Mouse (Mus musculus): Measurements from ENCODE around the gene Serpinf2. TPM values are rescaled to one million over a fixed set of nuclear protein-coding genes. Genes with fewer than 3 reads are reported as not detected.
"Not testable (repeated sequence)": the region's sequence is repeated elsewhere in the genome, so short reads cannot be mapped to it uniquely, and the experiment has no call there.

Gene Serpinf2
- polyA plus RNA-seq, 1 experiment from 2014 or later: 0.09 TPM

GRCm38 (mm10) chr11:75409679-75410575, 29.5 kb downstream of the Serpinf2 start:
- peaks cover 68% of the 10 kb centered on the region for H3K36me3 ChIP-seq
- no peak overlapping the region for H3K4me2 ChIP-seq
- no peaks in the 10 kb centered on the region for H3K9me3 ChIP-seq
- H3K27ac ChIP-seq: no peak overlapping the region
- no peaks in the 10 kb centered on the region for H3K4me1 ChIP-seq (replicated peaks)
- no peak overlapping the region for H3K9ac ChIP-seq (replicated peaks)
- WGBS: 87% methylated on average over 17 of the region's 17 CpGs
- no peak for ATAC-seq (ENCODE audit: insufficient number of reproducible peaks, insufficient read depth, low FRiP score, low TSS enrichment, low read depth)
- no peaks in the 10 kb centered on the region for H3K27me3 ChIP-seq
- H3K4me3 ChIP-seq (replicated peaks): no peak overlapping the region

GRCm38 (mm10) chr11:75406865-75407264, 32.5 kb downstream of the Serpinf2 start:
- H3K9me3 ChIP-seq: no peaks in the 10 kb centered on the region
- WGBS: 43% methylated on average over 3 of the region's 3 CpGs
- peaks cover 48% of the 10 kb centered on the region for H3K36me3 ChIP-seq
- no peak overlapping the region for H3K4me3 ChIP-seq (replicated peaks)
- no peak overlapping the region for H3K27ac ChIP-seq
- no peaks in the 10 kb centered on the region for H3K4me1 ChIP-seq (replicated peaks)
- no peak overlapping the region for H3K4me2 ChIP-seq
- ATAC-seq (ENCODE audit: insufficient number of reproducible peaks, insufficient read depth, low FRiP score, low TSS enrichment, low read depth): no peak
- H3K27me3 ChIP-seq: no peaks in the 10 kb centered on the region
- no peak overlapping the region for H3K9ac ChIP-seq (replicated peaks)

- 68% methylated on average over 4 of the region's 4 CpGs for WGBS
- Histone ChIP-seq H3K4me1 (replicated peaks) (no peaks in the 10 kb centered on the region), H3K27me3 (no peaks in the 10 kb centered on the region), H3K4me2 (no peak overlapping the region), H3K9ac (replicated peaks) (no peak overlapping the region), H3K36me3 (peaks cover 44% of the 10 kb centered on the region), H3K4me3 (replicated peaks) (no peak overlapping the region), H3K9me3 (no peaks in the 10 kb centered on the region), H3K27ac (no peak overlapping the region)
- no peak for ATAC-seq (ENCODE audit: insufficient number of reproducible peaks, insufficient read depth, low FRiP score, low TSS enrichment, low read depth)
Measured at GRCm38 (mm10) chr11:75406104-75406503, 33.3 kb downstream of the Serpinf2 start.

- H3K4me3 ChIP-seq (replicated peaks): no peak overlapping the region
- peaks cover 36% of the 10 kb centered on the region for H3K36me3 ChIP-seq
- H3K27ac ChIP-seq: no peak overlapping the region
- 85% methylated on average over 6 of the region's 6 CpGs for WGBS
- H3K9me3 ChIP-seq: no peaks in the 10 kb centered on the region
- no peak for ATAC-seq (ENCODE audit: insufficient number of reproducible peaks, insufficient read depth, low FRiP score, low TSS enrichment, low read depth)
- H3K27me3 ChIP-seq: no peaks in the 10 kb centered on the region
- no peaks in the 10 kb centered on the region for H3K4me1 ChIP-seq (replicated peaks)
- no peak overlapping the region for H3K4me2 ChIP-seq
- no peak overlapping the region for H3K9ac ChIP-seq (replicated peaks)
Measured at GRCm38 (mm10) chr11:75404801-75405200, 34.6 kb downstream of the Serpinf2 start.

GRCm38 (mm10) chr11:75403301-75404052, 35.9 kb downstream of the Serpinf2 start:
- H3K4me2 ChIP-seq: no peak overlapping the region
- H3K27me3 ChIP-seq: no peaks in the 10 kb centered on the region
- H3K9ac ChIP-seq (replicated peaks): no peak overlapping the region
- no peaks in the 10 kb centered on the region for H3K4me1 ChIP-seq (replicated peaks)
- H3K36me3 ChIP-seq: peaks cover 29% of the 10 kb centered on the region; the same call in 1 of the 2 replicates
- no peaks in the 10 kb centered on the region for H3K9me3 ChIP-seq
- H3K27ac ChIP-seq: no peak overlapping the region
- ATAC-seq (ENCODE audit: insufficient number of reproducible peaks, insufficient read depth, low FRiP score, low TSS enrichment, low read depth): no peak
- no peak overlapping the region for H3K4me3 ChIP-seq (replicated peaks)
- WGBS: 72% methylated on average over 6 of the region's 6 CpGs

GRCm38 (mm10) chr11:75402271-75402690, 37.1 kb downstream of the Serpinf2 start:
- H3K27ac ChIP-seq: no peak overlapping the region
- no peak overlapping the region for H3K4me3 ChIP-seq (replicated peaks)
- H3K27me3 ChIP-seq: no peaks in the 10 kb centered on the region
- H3K9me3 ChIP-seq: no peaks in the 10 kb centered on the region
- ATAC-seq (ENCODE audit: insufficient number of reproducible peaks, insufficient read depth, low FRiP score, low TSS enrichment, low read depth): no peak
- no peak overlapping the region for H3K4me2 ChIP-seq
- H3K9ac ChIP-seq (replicated peaks): no peak overlapping the region
- no peaks in the 10 kb centered on the region for H3K4me1 ChIP-seq (replicated peaks)
- peaks cover 28% of the 10 kb centered on the region; the same call in 1 of the 2 replicates for H3K36me3 ChIP-seq
- 66% methylated on average over 5 of the region's 5 CpGs for WGBS

GRCm38 (mm10) chr11:75400099-75400498, 39.3 kb downstream of the Serpinf2 start:
- H3K4me2 ChIP-seq: no peak overlapping the region
- H3K4me3 ChIP-seq (replicated peaks): no peak overlapping the region
- 73% methylated on average over 9 of the region's 9 CpGs for WGBS
- no peak overlapping the region for H3K9ac ChIP-seq (replicated peaks)
- no peak overlapping the region for H3K27ac ChIP-seq
- no peaks in the 10 kb centered on the region for H3K4me1 ChIP-seq (replicated peaks)
- no peak for ATAC-seq (ENCODE audit: insufficient number of reproducible peaks, insufficient read depth, low FRiP score, low TSS enrichment, low read depth)
- H3K9me3 ChIP-seq: no peaks in the 10 kb centered on the region
- H3K27me3 ChIP-seq: no peaks in the 10 kb centered on the region
- peaks cover 19% of the 10 kb centered on the region; the same call in 1 of the 2 replicates for H3K36me3 ChIP-seq

GRCm38 (mm10) chr11:75399411-75399841, 40.0 kb downstream of the Serpinf2 start:
- Histone ChIP-seq H3K9ac (replicated peaks) (no peak overlapping the region), H3K4me2 (no peak overlapping the region), H3K36me3 (peaks cover 19% of the 10 kb centered on the region; the same call in 1 of the 2 replicates), H3K9me3 (no peaks in the 10 kb centered on the region), H3K4me1 (replicated peaks) (no peaks in the 10 kb centered on the region), H3K4me3 (replicated peaks) (no peak overlapping the region), H3K27me3 (no peaks in the 10 kb centered on the region), H3K27ac (no peak overlapping the region)
- no peak for ATAC-seq (ENCODE audit: insufficient number of reproducible peaks, insufficient read depth, low FRiP score, low TSS enrichment, low read depth)
- WGBS: 85% methylated on average over 11 of the region's 11 CpGs

GRCm38 (mm10) chr11:75397452-75397851, 41.9 kb downstream of the Serpinf2 start:
- no peak overlapping the region for H3K27ac ChIP-seq
- no peak for ATAC-seq (ENCODE audit: insufficient number of reproducible peaks, insufficient read depth, low FRiP score, low TSS enrichment, low read depth)
- no peaks in the 10 kb centered on the region for H3K4me1 ChIP-seq (replicated peaks)
- H3K27me3 ChIP-seq: no peaks in the 10 kb centered on the region
- H3K36me3 ChIP-seq: peaks cover 9% of the 10 kb centered on the region; the same call in 1 of the 2 replicates
- no peak overlapping the region for H3K9ac ChIP-seq (replicated peaks)
- 77% methylated on average over 7 of the region's 7 CpGs for WGBS
- no peak overlapping the region for H3K4me2 ChIP-seq
- H3K4me3 ChIP-seq (replicated peaks): no peak overlapping the region
- H3K9me3 ChIP-seq: no peaks in the 10 kb centered on the region

GRCm38 (mm10) chr11:75395611-75396010, 43.8 kb downstream of the Serpinf2 start:
- H3K9me3 ChIP-seq: no peaks in the 10 kb centered on the region
- peaks cover 10% of the 10 kb centered on the region; the same call in 1 of the 2 replicates for H3K36me3 ChIP-seq
- no peak overlapping the region for H3K27ac ChIP-seq
- H3K27me3 ChIP-seq: no peaks in the 10 kb centered on the region
- no peak overlapping the region for H3K4me2 ChIP-seq
- H3K4me3 ChIP-seq (replicated peaks): no peak overlapping the region
- 88% methylated on average over 1 of the region's 1 CpGs for WGBS
- no peak for ATAC-seq (ENCODE audit: insufficient number of reproducible peaks, insufficient read depth, low FRiP score, low TSS enrichment, low read depth)
- no peaks in the 10 kb centered on the region for H3K4me1 ChIP-seq (replicated peaks)
- no peak overlapping the region for H3K9ac ChIP-seq (replicated peaks)

GRCm38 (mm10) chr11:75383529-75383928, 55.9 kb downstream of the Serpinf2 start:
- not testable (repeated sequence) for H3K27me3 ChIP-seq; H3K4me3 ChIP-seq (replicated peaks); ATAC-seq (ENCODE audit: insufficient number of reproducible peaks, insufficient read depth, low FRiP score, low TSS enrichment, low read depth); H3K4me2 ChIP-seq; H3K9me3 ChIP-seq; H3K9ac ChIP-seq (replicated peaks); H3K4me1 ChIP-seq (replicated peaks); H3K27ac ChIP-seq
- peaks cover 18% of the 10 kb centered on the region; the same call in 1 of the 2 replicates for H3K36me3 ChIP-seq
- 58% methylated on average over 3 of the region's 3 CpGs for WGBS

All from limb, embryonic 12.5 days (tissue).